Mouse (Mus musculus) embryonic facial prominence, embryonic 13.5 days (tissue): ENCODE results near the gene Tctn1. TPM values are rescaled to one million over a fixed set of nuclear protein-coding genes. Genes with fewer than 3 reads are reported as not detected.

Source experiments
- ATAC-seq: fragments of 200-750 bp; cut with Nextera tagmentation; 2 replicates; pipeline ENCODE4 v1.8.0; 2017; ENCODE audit warnings: low read depth; ENCODE audit not compliant: insufficient number of reproducible peaks, insufficient read depth, low FRiP score, low TSS enrichment
- H3K27ac ChIP-seq: fragments of 300-500 bp; sonication (generic); 2 replicates; pipeline ENCODE4 v1.5.1; 2015; ENCODE audit warnings: moderate library complexity, mild to moderate bottlenecking, inconsistent platforms
- H3K27me3 ChIP-seq: fragments of 300-500 bp; sonication (generic); 2 replicates; pipeline ENCODE4 v1.6.1; 2015; ENCODE audit warnings: mild to moderate bottlenecking, inconsistent platforms
- H3K36me3 ChIP-seq: fragments of 300-500 bp; sonication (generic); 2 replicates; pipeline ENCODE4 v1.6.1; 2015; ENCODE audit warnings: mild to moderate bottlenecking, inconsistent platforms
- H3K4me1 ChIP-seq: fragments of 300-500 bp; sonication (generic); 2 replicates; pipeline ENCODE4 v1.6.1; 2015; ENCODE audit warnings: inconsistent platforms
- H3K4me2 ChIP-seq: fragments of 300-500 bp; sonication (generic); 2 replicates; pipeline ENCODE4 v1.6.1; 2015; ENCODE audit warnings: moderate library complexity, mild to moderate bottlenecking, inconsistent platforms
- H3K4me3 ChIP-seq: fragments of 300-500 bp; sonication (generic); 2 replicates; pipeline ENCODE4 v1.5.1; 2015; ENCODE audit warnings: mild to moderate bottlenecking, inconsistent platforms
- H3K9ac ChIP-seq: fragments of 300-500 bp; sonication (generic); 2 replicates; pipeline ENCODE4 v1.6.1; 2015; ENCODE audit warnings: mild to moderate bottlenecking, inconsistent platforms
- H3K9me3 ChIP-seq: fragments of 300-500 bp; sonication (generic); 2 replicates; pipeline ENCODE4 v1.6.1; 2016; ENCODE audit warnings: inconsistent platforms
- WGBS: fragments of 180-500 bp; shearing (Covaris S2); methylation state at CpG from one replicate; pipeline ENCODE4 v1.1.7; 2015; ENCODE audit warnings: mixed read lengths; 5-methylcytosine and 5-hydroxymethylcytosine counted together
- polyA plus RNA-seq: library from polyadenylated mRNA; unstranded; fragments of >200 nt; fragmentation: Nextera tagmentation; extraction: Ambion mirVana; gene quantifications from 2 replicates; pipeline ENCODE4 v1.2.1, GENCODE M21; 2015

The Tctn1 gene
- polyA plus RNA-seq, 1 experiment from 2014 or later: 5.0 TPM

GRCm38 (mm10) chr5:122295113-122295935 lies 31.1 kb upstream of the Tctn1 start:
- no peak overlapping the region for H3K4me3 ChIP-seq
- no peak overlapping the region for H3K9ac ChIP-seq
- H3K4me2 ChIP-seq: no peak overlapping the region
- H3K4me1 ChIP-seq: peaks cover 8% of the 10 kb centered on the region; the same call in 1 of the 2 replicates
- H3K9me3 ChIP-seq: no peaks in the 10 kb centered on the region
- 0 out of 2 replicates have a peak, but pooled peaks cover 3% of the 10 kb centered on the region for H3K36me3 ChIP-seq
- no peak overlapping the region for H3K27ac ChIP-seq
- ATAC-seq: no peak
- H3K27me3 ChIP-seq: no peaks in the 10 kb centered on the region
- WGBS: 78% methylated on average over 14 of the region's 14 CpGs

DNA sequence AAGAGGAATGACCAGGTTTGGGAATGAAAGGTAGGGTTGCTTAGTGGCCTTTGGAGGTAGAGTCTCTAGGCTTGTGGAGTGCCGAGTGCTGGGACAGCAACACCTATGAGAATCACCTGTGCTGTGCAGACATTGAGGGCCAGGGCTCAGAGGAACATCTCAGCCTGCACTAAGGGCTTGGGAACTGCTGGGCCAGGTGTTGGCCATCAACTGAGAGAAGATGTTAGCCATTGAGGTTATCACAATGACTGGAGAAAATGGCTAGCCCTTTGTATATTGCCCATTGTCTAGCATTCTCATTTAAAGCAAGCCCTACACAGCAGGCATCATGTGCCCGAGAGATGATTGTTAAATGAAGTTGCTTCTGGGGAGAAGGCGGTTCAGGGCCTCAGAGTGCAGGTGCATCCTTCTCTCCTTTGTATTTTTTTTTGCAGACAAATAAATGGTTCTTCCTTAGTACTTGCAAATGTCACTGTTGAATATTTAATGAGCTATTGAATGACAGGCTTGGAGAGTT lies 30.0 kb upstream of the Tctn1 start:
- WGBS: 88% methylated on average over 3 of the region's 3 CpGs
- Histone ChIP-seq H3K27me3 (no peaks in the 10 kb centered on the region), H3K4me3 (no peak overlapping the region), H3K9ac (no peak overlapping the region), H3K9me3 (no peaks in the 10 kb centered on the region), H3K36me3 (peaks cover 8% of the 10 kb centered on the region; the same call in 1 of the 2 replicates), H3K27ac (no peak overlapping the region), H3K4me1 (no peaks in the 10 kb centered on the region; the same call in 1 of the 2 replicates), H3K4me2 (no peak overlapping the region)
- ATAC-seq: no peak

GRCm38 (mm10) chr5:122293131-122293530 lies 28.9 kb upstream of the Tctn1 start:
- H3K36me3 ChIP-seq: peaks cover 12% of the 10 kb centered on the region
- WGBS: 80% methylated on average over 6 of the region's 6 CpGs
- no peak overlapping the region for H3K4me3 ChIP-seq
- no peak overlapping the region for H3K27ac ChIP-seq
- H3K9ac ChIP-seq: no peak overlapping the region
- H3K4me1 ChIP-seq: peaks cover 4% of the 10 kb centered on the region; the same call in 1 of the 2 replicates
- no peaks in the 10 kb centered on the region for H3K27me3 ChIP-seq
- no peak overlapping the region for H3K4me2 ChIP-seq
- no peak for ATAC-seq
- no peaks in the 10 kb centered on the region for H3K9me3 ChIP-seq

DNA sequence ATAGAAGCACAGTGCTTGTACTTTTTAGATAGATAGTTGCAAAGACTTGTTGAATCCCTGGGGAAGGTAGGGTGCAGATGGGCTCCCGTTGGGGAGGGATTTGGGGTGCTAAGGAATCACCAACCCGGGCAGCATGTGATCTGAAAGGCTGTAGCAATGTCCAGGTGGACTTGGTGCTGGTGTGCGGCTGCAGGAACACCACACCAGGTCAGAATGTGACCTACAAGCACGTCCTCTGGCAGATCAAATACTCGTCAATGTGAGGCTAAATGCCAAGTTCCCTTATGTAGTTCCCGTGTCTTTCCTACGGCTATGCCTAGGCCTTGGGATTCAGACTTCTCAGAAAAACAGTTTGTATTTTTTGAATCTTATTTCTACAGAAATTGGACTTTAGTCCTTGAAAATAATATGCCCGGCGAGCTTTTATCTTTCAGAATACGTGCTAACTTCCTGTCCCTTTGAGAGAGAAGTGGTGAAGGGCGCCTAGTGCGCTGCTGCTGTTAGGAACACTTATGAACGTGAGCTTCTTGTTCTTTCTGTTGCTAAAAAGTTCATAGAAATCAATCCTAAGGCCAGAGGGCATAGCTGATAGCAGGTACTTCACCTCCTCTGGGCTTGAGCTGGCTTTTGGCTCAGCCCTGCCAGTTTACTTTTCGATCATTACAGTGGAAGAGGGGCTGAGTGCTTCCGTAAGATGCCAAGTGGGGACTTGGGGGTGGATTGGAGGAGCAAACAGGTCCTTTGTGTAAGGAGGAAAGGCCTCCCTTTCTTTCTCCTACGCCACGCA lies 27.5 kb upstream of the Tctn1 start:
- Histone ChIP-seq H3K27me3 (no peaks in the 10 kb centered on the region), H3K4me2 (no peak overlapping the region), H3K9ac (0 out of 2 replicates have a peak overlapping the region, but pooled peaks have one; percentile 4), H3K4me1 (peaks cover 4% of the 10 kb centered on the region; the same call in 1 of the 2 replicates), H3K27ac (no peak overlapping the region), H3K4me3 (no peak overlapping the region), H3K36me3 (peaks cover 22% of the 10 kb centered on the region), H3K9me3 (no peaks in the 10 kb centered on the region)
- no peak for ATAC-seq
- WGBS: 71% methylated on average over 17 of the region's 17 CpGs

DNA sequence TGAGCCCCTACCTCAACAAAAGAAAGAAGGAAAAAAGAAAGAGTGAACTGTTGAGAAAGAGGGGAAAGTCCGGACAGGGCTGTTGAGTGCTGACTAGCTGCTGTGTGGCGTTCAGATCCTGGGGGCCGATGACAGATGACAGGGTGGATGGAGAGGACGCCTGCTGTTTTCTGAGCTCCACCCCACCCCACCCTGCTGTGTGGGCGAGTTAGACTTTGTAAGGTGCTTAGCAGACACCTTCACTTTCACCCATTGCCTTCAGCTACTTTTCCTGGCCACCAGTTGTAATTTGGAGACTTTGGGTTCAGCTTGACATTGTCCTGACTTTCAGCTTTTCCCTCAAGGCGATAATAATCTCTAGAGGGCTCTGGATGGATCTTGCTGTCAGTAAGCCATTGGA lies 26.9 kb upstream of the Tctn1 start:
- no peak for ATAC-seq
- Histone ChIP-seq H3K4me2 (no peak overlapping the region), H3K9ac (no peak overlapping the region), H3K4me3 (no peak overlapping the region), H3K9me3 (no peaks in the 10 kb centered on the region), H3K27ac (no peak overlapping the region), H3K27me3 (no peaks in the 10 kb centered on the region), H3K4me1 (peaks cover 6% of the 10 kb centered on the region), H3K36me3 (peaks cover 22% of the 10 kb centered on the region)
- 62% methylated on average over 6 of the region's 6 CpGs for WGBS

DNA sequence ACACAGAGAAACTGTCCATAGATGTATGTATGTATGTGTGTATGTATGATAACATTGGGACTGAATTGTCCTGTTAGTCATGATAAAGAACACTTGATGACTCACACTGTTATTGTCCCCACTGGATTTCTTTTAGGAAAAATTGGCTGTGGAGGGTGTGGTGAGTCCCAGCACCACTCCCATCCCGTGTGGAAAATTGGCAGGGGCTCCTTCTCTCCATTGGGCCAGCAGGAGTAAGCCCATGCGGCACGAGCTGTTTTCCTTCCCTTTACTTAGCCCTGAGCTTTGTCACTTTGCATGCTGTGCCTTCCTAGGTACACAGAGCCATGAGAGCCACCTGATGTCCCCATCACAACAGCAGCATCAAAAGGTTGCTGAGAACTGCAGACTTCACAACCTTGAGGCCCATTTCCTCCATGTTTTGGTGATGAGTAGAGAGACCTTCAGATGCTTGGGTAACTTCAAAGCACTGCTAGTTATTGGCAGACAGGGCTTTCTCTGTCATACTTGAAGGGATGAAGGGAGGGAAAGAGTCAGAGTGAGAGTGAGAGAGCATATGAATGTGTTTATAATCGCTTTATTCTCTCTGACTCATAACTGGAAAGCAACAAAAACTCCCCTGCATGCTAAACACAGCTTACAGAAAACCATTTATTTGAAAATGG lies 24.0 kb upstream of the Tctn1 start:
- Histone ChIP-seq H3K4me1 (peaks cover 17% of the 10 kb centered on the region), H3K4me3 (no peak overlapping the region), H3K9me3 (no peaks in the 10 kb centered on the region), H3K4me2 (no peak overlapping the region), H3K9ac (no peak overlapping the region), H3K36me3 (peaks cover 19% of the 10 kb centered on the region), H3K27me3 (no peaks in the 10 kb centered on the region), H3K27ac (no peak overlapping the region)
- no peak for ATAC-seq
- 85% methylated on average over 4 of the region's 4 CpGs for WGBS

DNA sequence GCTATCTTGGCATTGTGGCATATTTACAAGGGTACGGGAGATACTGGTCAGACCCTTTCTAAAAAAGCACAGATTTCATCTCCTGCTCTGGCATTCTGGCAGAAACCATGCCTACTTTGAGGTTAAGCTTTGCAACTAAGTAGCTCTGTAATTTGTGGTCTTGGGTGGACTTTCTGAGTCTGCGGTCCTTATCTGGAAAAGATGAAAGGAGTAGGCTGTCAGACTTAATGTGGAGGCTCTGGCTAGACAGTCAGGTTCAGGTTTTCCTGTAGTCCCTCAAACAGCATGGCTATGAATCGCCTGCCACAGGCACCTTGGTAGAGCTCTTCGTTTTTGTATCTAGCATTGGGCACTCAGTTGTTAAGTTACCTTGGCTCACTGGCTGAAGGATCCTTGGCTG lies 22.8 kb upstream of the Tctn1 start:
- Histone ChIP-seq H3K27ac (no peak overlapping the region), H3K4me2 (no peak overlapping the region), H3K4me3 (no peak overlapping the region), H3K9ac (no peak overlapping the region), H3K4me1 (peaks cover 17% of the 10 kb centered on the region), H3K36me3 (peaks cover 19% of the 10 kb centered on the region), H3K27me3 (no peaks in the 10 kb centered on the region), H3K9me3 (no peaks in the 10 kb centered on the region)
- no peak for ATAC-seq
- 83% methylated on average over 4 of the region's 4 CpGs for WGBS

DNA sequence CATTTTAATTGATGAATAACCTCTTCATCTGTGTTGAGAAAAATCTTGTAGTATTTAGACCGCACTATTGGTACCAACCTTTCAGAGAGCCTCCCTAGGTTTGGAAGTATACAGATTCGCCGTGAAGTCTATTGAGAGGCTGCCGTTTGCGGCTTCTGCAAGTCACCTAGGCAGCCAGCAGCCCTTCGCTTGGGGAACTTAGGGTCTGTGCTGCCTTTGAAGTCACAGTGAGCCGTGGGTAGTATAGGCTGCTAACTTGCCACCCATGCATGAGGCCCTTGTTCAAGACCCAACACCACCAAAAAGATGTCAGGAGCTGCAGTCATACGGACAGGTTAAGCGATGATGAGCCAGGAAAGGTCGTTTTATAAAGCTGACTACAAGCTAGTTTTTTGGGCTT lies 21.9 kb upstream of the Tctn1 start:
- Histone ChIP-seq H3K9ac (no peak overlapping the region), H3K27me3 (no peaks in the 10 kb centered on the region), H3K27ac (no peak overlapping the region), H3K4me2 (peak overlapping the region; percentile 98; the same call in 1 of the 2 replicates), H3K36me3 (peaks cover 19% of the 10 kb centered on the region), H3K4me1 (peaks cover 18% of the 10 kb centered on the region), H3K9me3 (no peaks in the 10 kb centered on the region), H3K4me3 (peak overlapping the region; percentile 96; the same call in 1 of the 2 replicates)
- no peak for ATAC-seq
- WGBS: 89% methylated on average over 10 of the region's 10 CpGs

- Histone ChIP-seq H3K27ac (no peak overlapping the region), H3K27me3 (no peaks in the 10 kb centered on the region), H3K4me3 (peak overlapping the region; percentile 96), H3K9me3 (no peaks in the 10 kb centered on the region), H3K9ac (peak overlapping the region; percentile 93; the same call in 1 of the 2 replicates), H3K4me2 (peak overlapping the region; percentile 98), H3K4me1 (peaks cover 22% of the 10 kb centered on the region), H3K36me3 (peaks cover 19% of the 10 kb centered on the region)
- WGBS: 58% methylated on average over 7 of the region's 7 CpGs
- ATAC-seq: no peak
Observed at GRCm38 (mm10) chr5:122285767-122286150, 21.5 kb upstream of the Tctn1 start.

DNA sequence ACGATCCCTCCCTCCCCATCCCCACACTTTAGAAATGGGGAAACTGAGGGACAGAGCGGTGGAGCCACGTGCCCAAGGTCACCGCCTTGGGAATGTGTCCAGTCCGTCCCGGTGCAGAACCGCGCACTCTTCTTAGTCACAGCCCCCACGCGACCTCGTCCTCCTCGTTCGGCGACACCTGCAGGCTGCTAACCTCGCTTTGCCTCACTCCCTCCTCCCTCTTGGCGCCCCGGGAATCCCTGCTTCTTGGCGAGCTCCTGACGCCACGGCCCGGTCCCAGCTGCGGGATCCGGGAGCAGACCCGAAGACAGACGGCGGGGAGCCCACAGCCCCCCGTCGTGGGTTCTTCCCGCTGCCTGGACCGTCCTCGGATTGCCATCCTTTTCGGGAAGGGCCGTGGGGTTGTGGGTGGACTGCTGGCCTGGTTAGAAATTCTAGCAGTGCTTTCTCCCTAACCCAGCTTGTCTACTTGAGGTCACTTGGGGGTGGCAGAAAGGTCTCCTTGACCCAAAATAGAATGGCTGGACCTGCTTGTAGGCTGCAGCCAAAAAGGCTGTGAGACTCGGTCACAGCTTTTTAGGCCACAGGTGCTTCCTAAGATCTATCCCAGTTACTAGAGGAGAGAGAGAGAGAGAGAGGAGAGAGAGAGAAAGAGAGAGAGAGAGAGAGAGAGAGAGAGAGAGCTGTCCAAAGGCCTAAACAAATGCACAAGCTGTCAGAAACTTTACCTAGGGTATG lies 20.9 kb upstream of the Tctn1 start:
- Histone ChIP-seq H3K27ac (peak overlapping the region; percentile 72; the same call in 1 of the 2 replicates), H3K4me2 (peak overlapping the region; percentile 98), H3K9me3 (no peaks in the 10 kb centered on the region), H3K36me3 (peaks cover 19% of the 10 kb centered on the region), H3K4me1 (peaks cover 28% of the 10 kb centered on the region), H3K4me3 (peak overlapping the region; percentile 96), H3K9ac (peak overlapping the region; percentile 93), H3K27me3 (no peaks in the 10 kb centered on the region)
- no peak for ATAC-seq
- WGBS: under 1% methylated on average over 34 of the region's 34 CpGs
